Mouse (Mus musculus) forebrain, embryonic 14.5 days (tissue): Measurements from ENCODE around the gene Adpgk. TPM values are rescaled to one million over a fixed set of nuclear protein-coding genes. Genes with fewer than 3 reads are reported as not detected.

Experiments
- polyA plus RNA-seq: library from polyadenylated mRNA; unstranded; fragments of >200 nt; fragmentation: Nextera tagmentation; extraction: Ambion mirVana; gene quantifications from 2 replicates; pipeline ENCODE4 v1.2.1, GENCODE M21; 2014

The Adpgk gene
- polyA plus RNA-seq, 1 experiment from 2014 or later = 21.9 TPM

Other genes with a start within 250 kb of the Adpgk start
- 45.5 and 48.4 TPM in 2 replicates for gene Bbs4, start 62.0 kb downstream of the Adpgk start, polyA plus RNA-seq
- gene Arih1, start 195.1 kb downstream of the Adpgk start, polyA plus RNA-seq = 13.6 and 14.1 TPM in 2 replicates
- gene Hexa, start 248.0 kb downstream of the Adpgk start, polyA plus RNA-seq = 60.7 and 61.6 TPM in 2 replicates
- gene Tmem202, start 248.3 kb downstream of the Adpgk start, polyA plus RNA-seq = 0.27 and 0.82 TPM in 2 replicates